In genomic region chr11:109556130-109556529, GRCm38 (mm10) we compare ENCODE assay signal across 16 mouse cellular contexts. TPM values are rescaled to one million over a fixed set of nuclear protein-coding genes. Genes with fewer than 3 reads are reported as not detected.
DNase-seq lines count a peak whose midpoint lies in the region; ATAC-seq and TF ChIP-seq lines count a peak whose summit lies in the region.
"Had no signal": no experiment of that assay in that cellular context is flagged by ENCODE, and none has a peak within 500 bp of the region (broad histone marks: within the 10 kb centered on the region; RNA-seq: fewer than 3 reads in every experiment).

No protein-coding gene starts in this region.

- no peak for TF ChIP-seq POLR2A in MEL (IDR thresholded peaks at IDR 0.05; ENCODE audit: control insufficient read depth in 1 of 2, insufficient read depth in 1 of 2, low read depth in 1 of 2, low read length in 2 of 2, poor library complexity in 1 of 2)

- no peak overlapping the region for H3K4me2 ChIP-seq in heart, embryonic 11.5 days
- peak overlapping the region; percentile 15 for H3K4me2 ChIP-seq in liver, embryonic 13.5 days
- H3K4me2 ChIP-seq: embryonic facial prominence, embryonic 12.5 days; forebrain, embryonic 15.5 days had no signal

- peaks cover 25% of the 10 kb centered on the region for H3K4me1 ChIP-seq in heart, embryonic 11.5 days (ENCODE audit: control insufficient read depth, insufficient read depth, low read length)
- H3K4me1 ChIP-seq in MEL (ENCODE audit: control insufficient read depth in 1 of 2, insufficient read depth in 2 of 2, low read length in 2 of 2): peaks cover 22 to 32% of the 10 kb centered on the region in 2 experiments
- H3K4me1 ChIP-seq in liver, embryonic 13.5 days (replicated peaks): peaks cover 98% of the 10 kb centered on the region
- H3K4me1 ChIP-seq: forebrain, embryonic 15.5 days had no signal

- H3K9ac ChIP-seq in heart, embryonic 11.5 days (ENCODE audit: low read depth, low read length): no peak overlapping the region
- no peak overlapping the region for H3K9ac ChIP-seq in MEL (ENCODE audit: control insufficient read depth, low read depth, low read length, poor library complexity, severe bottlenecking)
- H3K9ac ChIP-seq in liver, embryonic 13.5 days: peak overlapping the region; percentile 67
- H3K9ac ChIP-seq: embryonic facial prominence, embryonic 12.5 days; forebrain, embryonic 15.5 days had no signal

- no peak for DNase-seq in heart, adult 11 months
- DNase-seq in MEL (ENCODE audit: low read depth, low spot score): peak; percentile 52
- DNase-seq in kidney, adult 8-10 months: peak; percentile 65 to 79
- peak; percentile 27 for DNase-seq in liver, embryonic 13.5 days
- no peak for DNase-seq in urinary bladder, postnatal 4 days (ENCODE audit: low spot score in 2 of 2)
- no peak for DNase-seq in gastrocnemius, adult 18-20 months (ENCODE audit: low spot score)
- no peak for DNase-seq in adrenal gland, postnatal 10 days
- DNase-seq: cerebellum, adult 9-10 months; lung, adult 18-20 months; thymus, postnatal 25 days had no signal

- no peak for TF ChIP-seq RAD21 in MEL (IDR thresholded peaks at IDR 0.05; ENCODE audit: low read depth, low read length)

- no peaks in the 10 kb centered on the region for H3K36me3 ChIP-seq in heart, embryonic 11.5 days (ENCODE audit: control insufficient read depth, insufficient read depth, low read length)
- H3K36me3 ChIP-seq in MEL (ENCODE audit: control insufficient read depth in 1 of 2, insufficient read depth in 2 of 2, low read length in 2 of 2): peaks cover 0 to 28% of the 10 kb centered on the region in 2 experiments; a peak in 2 of 4 replicates
- no peaks in the 10 kb centered on the region for H3K36me3 ChIP-seq in liver, embryonic 13.5 days
- H3K36me3 ChIP-seq: embryonic facial prominence, embryonic 12.5 days; forebrain, embryonic 15.5 days had no signal

- 0 out of 4 replicates have a peak, but pooled peaks of 1 of the 2 experiments have one; percentile 28 for TF ChIP-seq EP300 in MEL (IDR thresholded peaks at IDR 0.05; ENCODE audit: low read depth in 1 of 2, low read length in 2 of 2)

- H3K27me3 ChIP-seq in heart, embryonic 11.5 days (ENCODE audit: control insufficient read depth, insufficient read depth, low read length): no peaks in the 10 kb centered on the region
- H3K27me3 ChIP-seq in MEL (ENCODE audit: control insufficient read depth in 1 of 2, insufficient read depth in 2 of 2, low read length in 2 of 2): no peaks in the 10 kb centered on the region
- no peaks in the 10 kb centered on the region for H3K27me3 ChIP-seq in liver, embryonic 13.5 days
- H3K27me3 ChIP-seq: embryonic facial prominence, embryonic 12.5 days; forebrain, embryonic 15.5 days had no signal

- H3K4me3 ChIP-seq in heart, embryonic 11.5 days (ENCODE audit: low read depth, low read length): no peak overlapping the region
- no peak overlapping the region for H3K4me3 ChIP-seq in MEL (ENCODE audit: control insufficient read depth in 1 of 2, insufficient read depth in 1 of 2, low read depth in 2 of 2, low read length in 2 of 2)
- no peak overlapping the region for H3K4me3 ChIP-seq in liver, embryonic 13.5 days (replicated peaks)
- H3K4me3 ChIP-seq: embryonic facial prominence, embryonic 12.5 days; forebrain, embryonic 15.5 days; left cerebral cortex, adult 2 months; myocyte had no signal

- 42% methylated on average over 6 of the region's 6 CpGs for WGBS in heart, embryonic 11.5 days (ENCODE audit: insufficient replicate concordance)
- WGBS in liver, embryonic 13.5 days (ENCODE audit: insufficient replicate concordance): 22% methylated on average over 6 of the region's 6 CpGs

- no peak for ATAC-seq in heart, embryonic 11.5 days (replicated peaks; ENCODE audit: insufficient number of reproducible peaks, low FRiP score, low TSS enrichment)
- peak; percentile 64 for ATAC-seq in liver, embryonic 13.5 days (ENCODE audit: low read depth)
- ATAC-seq: forebrain, embryonic 15.5 days; inflammation-experienced regulatory T-cells, adult 6 months had no signal

- no peak for TF ChIP-seq CTCF in MEL (IDR thresholded peaks at IDR 0.05 in 2 of 3, conservative IDR thresholded peaks at IDR 0.05 in 1 of 3; ENCODE audit: control insufficient read depth in 1 of 3, insufficient read depth in 1 of 3, low read depth in 2 of 3, low read length in 3 of 3, poor library complexity in 1 of 3, severe bottlenecking in 1 of 3)

- H3K79me2 ChIP-seq in MEL (ENCODE audit: control insufficient read depth, insufficient read depth, low read length, poor library complexity): no peaks in the 10 kb centered on the region

- no peaks in the 10 kb centered on the region for H3K9me3 ChIP-seq in heart, embryonic 11.5 days (replicated peaks; ENCODE audit: control insufficient read depth, low read length)
- H3K9me3 ChIP-seq in MEL (replicated peaks; ENCODE audit: insufficient read depth, low read length): no peaks in the 10 kb centered on the region
- no peaks in the 10 kb centered on the region for H3K9me3 ChIP-seq in liver, embryonic 13.5 days (replicated peaks)
- H3K9me3 ChIP-seq: embryonic facial prominence, embryonic 12.5 days; forebrain, embryonic 15.5 days had no signal

- H3K27ac ChIP-seq in heart, embryonic 11.5 days (ENCODE audit: low read depth, low read length): peak overlapping the region; percentile 64; the same call in 1 of the 2 replicates
- H3K27ac ChIP-seq in MEL (ENCODE audit: control insufficient read depth, low read depth, low read length): peak overlapping the region; percentile 13; the same call in 1 of the 2 replicates
- peak overlapping the region; percentile 99 for H3K27ac ChIP-seq in liver, embryonic 13.5 days
- H3K27ac ChIP-seq: embryonic facial prominence, embryonic 12.5 days; forebrain, embryonic 15.5 days; left cerebral cortex, adult 2 months had no signal

TF ChIP-seq in MEL, 35 proteins besides CTCF, POLR2A, EP300 and RAD21:
- TF ChIP-seq GATA1 (IDR thresholded peaks at IDR 0.05; ENCODE audit: low read depth, low read length): peak; percentile 50; the same call in 1 of the 2 replicates
- TF ChIP-seq NRF1 (IDR thresholded peaks at IDR 0.05; ENCODE audit: insufficient read depth, low read depth, low read length, poor library complexity, severe bottlenecking): no peak
- 0 out of 2 replicates have a peak, but pooled peaks have one; percentile 19 for TF ChIP-seq ELF1 (IDR thresholded peaks at IDR 0.05; ENCODE audit: low read depth, low read length)
- TF ChIP-seq RCOR1 (IDR thresholded peaks at IDR 0.05; ENCODE audit: low read depth, low read length): no peak
- no peak for TF ChIP-seq ZNF384 (IDR thresholded peaks at IDR 0.05; ENCODE audit: low read depth, low read length)
- TF ChIP-seq HCFC1 (IDR thresholded peaks at IDR 0.05; ENCODE audit: low read depth, low read length): no peak
- TF ChIP-seq ETS1 (IDR thresholded peaks at IDR 0.05; ENCODE audit: low read depth, low read length): 0 out of 2 replicates have a peak, but pooled peaks have one; percentile 21
- no peak for TF ChIP-seq JUND (IDR thresholded peaks at IDR 0.05; ENCODE audit: low read depth, low read length)
- no peak for TF ChIP-seq E2F4 (IDR thresholded peaks at IDR 0.05; ENCODE audit: borderline replicate concordance, low read depth, low read length)
- TF ChIP-seq NELFE (IDR thresholded peaks at IDR 0.05; ENCODE audit: low read depth, low read length): no peak
- TF ChIP-seq ZMIZ1 (IDR thresholded peaks at IDR 0.05; ENCODE audit: low read depth, low read length): no peak
- TF ChIP-seq ZC3H11A (IDR thresholded peaks at IDR 0.05; ENCODE audit: low read depth, low read length): no peak

RNA-seq across cellular contexts. Expression of gene Wipi1, which starts 55.6 kb away (rescaled TPM):
- 23.6 and 27.1 TPM in 2 replicates for polyA plus RNA-seq in heart, embryonic 11.5 days (2014; fragmentation: Nextera tagmentation; extraction: Ambion mirVana)
- total RNA-seq in MEL (2012; rRNA removed): 2.5 and 2.6 TPM in 2 replicates
- 1 to 10 TPM in 1 of 2 experiments, not detected in 1; 8.2 TPM for polyA plus RNA-seq in MEL (2012; ENCODE audit: insufficient read depth in 1 of 2, insufficient read length in 2 of 2, low read depth in 1 of 2, low replicate concordance in 2 of 2, missing spikeins in 1 of 2)
- polyA plus RNA-seq in liver, embryonic 13.5 days (2015; fragmentation: Nextera tagmentation; extraction: Ambion mirVana): 28.3 and 29.1 TPM in 2 replicates
- total RNA-seq in gastrocnemius, adult 18-20 months (2021): 10 to 100 TPM; 57.7 to 78.8 TPM
- total RNA-seq in adrenal gland, postnatal 10 days (2021): 10 to 100 TPM; 35.0 to 44.2 TPM

Comparison
In these comparisons a context has a peak if more than half of its experiments do, and no peak if none do; other contexts are left out.
1. H3K27ac ChIP-seq: peak in every context shown above with its lines; median percentile 99 in liver, embryonic 13.5 days; 64 in heart, embryonic 11.5 days; 13 in MEL.
2. DNase-seq: peak in MEL (single experiment), kidney, adult 8-10 months (2 of 2) and liver, embryonic 13.5 days (single experiment); none in heart, adult 11 months (single experiment), urinary bladder, postnatal 4 days (0 of 2), gastrocnemius, adult 18-20 months (single experiment) and adrenal gland, postnatal 10 days (single experiment).